Mouse (Mus musculus) heart, adult 10 weeks (tissue): Measurements from ENCODE around the gene Spink2. TPM values are rescaled to one million over a fixed set of nuclear protein-coding genes. Genes with fewer than 3 reads are reported as not detected.

Source experiments
- polyA plus RNA-seq: library from polyadenylated mRNA; stranded (reverse); fragments of 350-450 nt; fragmentation: Illumina TruSeq; extraction: RNeasy Lipid Tissue Mini Kit (QIAGEN cat#74804); gene quantifications from one replicate; pipeline ENCODE4 v1.2.3, GENCODE M21; 2014; ENCODE audit warnings: low read depth, low replicate concordance

Gene Spink2
- polyA plus RNA-seq: not detected

DNA sequence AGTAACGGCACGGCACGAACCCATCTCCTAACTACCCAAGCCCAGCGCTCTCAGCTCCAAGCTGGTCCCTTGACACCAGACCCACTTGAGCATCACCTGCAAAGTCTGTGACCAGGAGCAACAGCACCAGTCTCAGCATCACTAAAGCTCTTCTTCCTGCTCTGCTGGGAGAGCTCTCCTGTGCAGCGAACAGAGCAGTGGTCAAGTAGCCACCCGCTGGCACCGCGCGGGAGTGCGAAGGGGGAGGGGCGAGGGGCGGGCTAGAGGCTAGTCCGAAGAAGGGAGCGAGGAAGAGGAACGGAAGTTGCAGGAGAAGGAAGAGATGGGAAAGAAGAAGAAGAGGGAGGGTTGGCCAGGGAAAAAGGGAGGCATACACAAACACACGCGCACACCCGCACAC, at the start of gene Spink2:
Gene Spink2 (minus strand): TSS at position 236 of the 400 bp plus-strand sequence.

Other genes starting within 250 kb of the Spink2 start
- 40.8 TPM for gene Srp72, start 236.8 kb downstream of the Spink2 start, polyA plus RNA-seq
- gene Arl9, start 207.4 kb downstream of the Spink2 start, polyA plus RNA-seq: not detected
- not detected for gene Thegl, start 195.4 kb downstream of the Spink2 start, polyA plus RNA-seq
- gene Hopx, start 96.3 kb downstream of the Spink2 start, polyA plus RNA-seq: 335 TPM
- gene Rest, start 54.0 kb upstream of the Spink2 start, polyA plus RNA-seq: 5.0 TPM
- 18.9 TPM for gene Noa1, start 98.6 kb upstream of the Spink2 start, polyA plus RNA-seq
- gene Polr2b, start 98.7 kb upstream of the Spink2 start, polyA plus RNA-seq: 53.3 TPM
- gene Igfbp7, start 196.6 kb upstream of the Spink2 start, polyA plus RNA-seq: 222 TPM